Mouse (Mus musculus): ENCODE results near the gene Gm17019. TPM values are rescaled to one million over a fixed set of nuclear protein-coding genes. Genes with fewer than 3 reads are reported as not detected.
"Not testable (repeated sequence)": the region's sequence is repeated elsewhere in the genome, so short reads cannot be mapped to it uniquely, and the experiment has no call there.

The Gm17019 gene
- total RNA-seq, 2 experiments from 2014 or later: not detected

DNA sequence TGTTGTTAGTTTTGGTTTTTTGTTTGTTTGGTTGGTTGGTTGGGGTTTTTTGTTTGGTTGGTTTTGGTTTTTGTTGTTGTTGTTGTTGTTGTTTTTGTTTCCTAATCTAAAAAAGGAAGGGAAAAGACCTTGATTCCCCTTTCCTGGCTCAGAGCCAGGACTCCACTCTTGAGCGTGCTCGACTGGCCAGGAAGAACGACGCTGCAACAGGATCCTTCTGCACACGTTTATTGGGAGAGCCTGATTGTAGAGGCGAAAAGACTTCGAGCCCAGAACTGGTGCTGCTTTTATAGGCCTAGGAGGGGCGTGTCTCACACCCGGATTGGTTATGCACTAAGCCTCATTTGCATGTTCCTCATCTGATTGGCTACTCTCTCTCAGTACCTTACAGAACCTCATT, 34.7 kb downstream of the Gm17019 start:
- intact Hi-C loops (cut with DNase I); DNase-seq: not testable (repeated sequence)

GRCm38 (mm10) chr5:14997556-14997955, 35.2 kb downstream of the Gm17019 start:
- DNase-seq; intact Hi-C loops (cut with DNase I): not testable (repeated sequence)

GRCm38 (mm10) chr5:14996670-14997249, 36.0 kb downstream of the Gm17019 start:
- intact Hi-C loops (cut with DNase I): not testable (repeated sequence)

GRCm38 (mm10) chr5:14994124-14994523, 38.7 kb downstream of the Gm17019 start:
- DNase-seq; intact Hi-C loops (cut with DNase I): not testable (repeated sequence)

More at GRCm38 (mm10) chr5:14996670-14997249, 36.0 kb downstream of the Gm17019 start:
- DNase-seq: not testable (repeated sequence)

DNA sequence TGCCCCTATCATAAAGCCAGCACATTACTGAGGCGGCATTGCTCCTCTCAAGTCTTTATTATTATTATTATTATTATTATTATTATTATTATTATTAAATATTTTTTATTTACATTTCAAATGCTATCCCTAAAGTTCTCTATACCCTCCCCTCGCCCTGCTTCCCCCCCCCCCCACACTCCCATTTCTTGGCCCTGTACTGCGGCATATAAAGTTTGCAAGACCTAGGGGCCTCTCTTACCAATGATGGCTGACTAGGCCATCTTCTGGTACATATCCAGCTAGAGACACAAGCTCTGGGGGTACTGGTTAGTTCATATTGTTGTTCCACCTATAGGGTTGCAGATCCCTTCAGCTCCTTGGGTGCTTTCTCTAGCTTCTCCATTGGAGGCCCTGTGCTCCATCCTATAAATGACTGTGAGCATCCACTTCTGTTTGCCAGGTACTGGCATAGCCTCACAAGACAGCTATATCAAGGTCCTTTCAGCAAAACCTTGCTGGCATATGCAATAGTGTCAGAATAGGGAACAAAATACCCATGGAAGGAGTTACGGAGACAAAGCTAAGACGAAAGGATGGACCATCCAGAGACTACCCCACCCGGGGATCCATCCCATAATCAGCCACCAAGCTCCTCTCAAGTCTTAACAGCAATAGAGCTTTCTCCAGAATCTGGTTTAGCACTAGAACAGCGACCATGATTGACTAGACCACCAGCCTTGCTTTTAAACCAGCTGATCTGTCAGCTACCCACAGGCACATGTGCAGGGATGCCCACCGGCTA, 42.2 kb downstream of the Gm17019 start:
- DNase-seq; intact Hi-C loops (cut with DNase I): not testable (repeated sequence)

- intact Hi-C loops (cut with DNase I); DNase-seq: not testable (repeated sequence)
Measured at GRCm38 (mm10) chr5:14986649-14987387, 46.0 kb downstream of the Gm17019 start.

Other genes starting within 250 kb of the Gm17019 start
- gene Gm9758, start 118.1 kb downstream of the Gm17019 start, total RNA-seq (2021): not detected
- gene Speer4e, start 94.6 kb downstream of the Gm17019 start, total RNA-seq (2021): not detected
- gene Gm10354, start 54.1 kb downstream of the Gm17019 start, total RNA-seq (2021): not detected